Mouse (Mus musculus) erythroblast, embryonic 14.5 days (primary cell): ENCODE results near the gene Ythdf1. TPM values are rescaled to one million over a fixed set of nuclear protein-coding genes. Genes with fewer than 3 reads are reported as not detected.

Experiments
- H3K27me3 ChIP-seq: 2 replicates; pipeline ENCODE4 v1.6.1; 2012; ENCODE audit warnings: inconsistent platforms; ENCODE audit not compliant: control insufficient read depth
- H3K36me3 ChIP-seq: 2 replicates; pipeline ENCODE4 v1.6.1; 2012; ENCODE audit warnings: mild to moderate bottlenecking, inconsistent platforms; ENCODE audit not compliant: control insufficient read depth
- H3K4me1 ChIP-seq: 2 replicates; pipeline ENCODE4 v1.6.1; 2012; ENCODE audit warnings: inconsistent platforms; ENCODE audit not compliant: control insufficient read depth
- H3K4me3 ChIP-seq: replicated peaks from 2 replicates; pipeline ENCODE3; 2012; ENCODE audit warnings: moderate library complexity, mild to moderate bottlenecking, inconsistent platforms
- H3K9me3 ChIP-seq: 2 replicates; pipeline ENCODE4 v1.6.1; 2012; ENCODE audit warnings: low read length, inconsistent platforms, mixed read lengths; ENCODE audit not compliant: control insufficient read depth
- GATA1 ChIP-seq: IDR thresholded peaks from 2 replicates; pipeline ENCODE4 v1.6.1; 2012; ENCODE audit warnings: low read length, inconsistent platforms, mixed read lengths
- TAL1 ChIP-seq: IDR thresholded peaks from 3 replicates; pipeline ENCODE4 v1.6.1; 2012; ENCODE audit warnings: low read length, inconsistent platforms, mixed read lengths
- polyA plus RNA-seq: library from polyadenylated mRNA; stranded (reverse); fragments of >175 nt; gene quantifications from 2 replicates; pipeline ENCODE4 v1.2.3, GENCODE M21; 2012

The Ythdf1 gene
- 1.7 and 2.0 TPM in 2 replicates for polyA plus RNA-seq

DNA sequence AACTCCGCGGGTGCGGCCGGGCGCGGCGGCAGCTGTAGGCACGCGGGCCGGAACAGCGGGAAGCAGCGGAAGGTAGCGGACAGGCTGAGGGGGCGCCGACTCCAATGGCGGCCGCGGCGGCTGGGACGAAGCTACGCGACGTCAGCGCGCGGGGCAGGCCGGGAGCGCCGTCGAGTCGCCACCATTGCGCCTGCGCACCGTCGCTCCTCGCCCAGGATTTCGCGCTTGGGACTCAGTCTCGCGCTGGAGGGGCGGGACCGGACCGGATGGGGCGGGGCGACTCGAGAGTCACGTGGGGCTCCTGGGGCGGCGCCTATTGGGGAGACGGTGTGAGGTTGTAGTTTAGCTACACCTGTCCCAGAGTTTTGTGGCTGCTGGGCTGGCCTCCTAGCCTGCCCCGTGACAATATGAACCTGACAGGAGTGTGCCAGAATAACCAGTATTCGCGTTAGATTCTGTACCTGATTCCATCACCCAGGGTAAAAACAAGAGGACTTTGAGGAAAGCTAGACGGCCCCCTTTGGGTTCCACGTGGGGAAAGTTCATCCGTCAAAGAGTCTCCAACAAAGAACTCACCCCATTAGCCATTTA lies at the start of gene Ythdf1:
Ythdf1 (minus strand) TSS at position 140 of the 591 bp plus-strand sequence.
- Histone ChIP-seq H3K27me3 (no peaks in the 10 kb centered on the region), H3K4me3 (peak within 1 kb of the TSS; percentile 99), H3K4me1 (peaks cover 28% of the 10 kb centered on the region), H3K9me3 (no peaks in the 10 kb centered on the region), H3K36me3 (peaks cover 36% of the 10 kb centered on the region)
- TF ChIP-seq GATA1 (no peak), TAL1 (no peak)

DNA sequence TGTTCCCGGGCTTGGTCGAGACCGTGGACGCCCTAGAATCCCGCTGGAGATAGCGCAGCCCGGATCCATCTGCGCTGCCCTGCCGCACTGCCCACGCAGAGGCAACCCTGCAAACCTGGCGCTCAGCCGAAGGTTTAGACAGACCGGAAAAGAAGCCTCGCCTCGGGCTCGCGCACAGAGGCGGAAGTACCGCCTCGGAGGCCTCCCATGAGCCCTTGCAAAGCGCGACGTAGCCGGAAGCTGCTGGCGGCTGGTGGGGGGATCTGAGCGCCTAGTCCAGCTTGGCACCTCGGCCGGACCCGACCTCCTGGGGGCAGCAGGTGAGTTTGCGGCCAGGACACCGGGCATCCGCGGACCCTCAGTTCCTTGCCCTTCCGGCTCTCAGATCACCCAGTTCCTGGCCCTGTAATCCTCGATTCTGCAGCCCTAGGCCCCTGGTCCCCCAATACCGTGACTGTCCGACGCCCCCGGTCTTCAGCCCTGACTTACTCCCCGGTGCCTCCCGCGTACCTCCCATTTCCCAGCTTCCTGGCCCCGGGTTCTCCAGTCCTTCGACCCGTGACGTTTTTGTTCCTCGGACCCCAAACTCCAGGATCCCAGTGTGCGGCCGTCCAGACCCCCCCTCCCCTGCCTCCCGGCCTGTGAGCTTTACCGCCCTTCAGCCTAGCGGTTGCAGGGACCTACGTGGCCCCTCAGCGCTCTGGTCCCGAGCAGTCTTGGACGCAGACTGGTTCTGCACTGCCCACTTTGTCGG lies 46.4 kb upstream of the Ythdf1 start, which contains the start of gene Arfgap1:
Arfgap1 (plus strand) TSS at position 216 of the 754 bp plus-strand sequence.
- H3K4me1 ChIP-seq: peaks cover 45% of the 10 kb centered on the region
- no peaks in the 10 kb centered on the region for H3K27me3 ChIP-seq
- TF ChIP-seq TAL1 (no peak), GATA1 (no peak)
- no peaks in the 10 kb centered on the region for H3K9me3 ChIP-seq
- H3K4me3 ChIP-seq: peak within 1 kb of the TSS; percentile 80
- H3K36me3 ChIP-seq: peaks cover 34% of the 10 kb centered on the region

DNA sequence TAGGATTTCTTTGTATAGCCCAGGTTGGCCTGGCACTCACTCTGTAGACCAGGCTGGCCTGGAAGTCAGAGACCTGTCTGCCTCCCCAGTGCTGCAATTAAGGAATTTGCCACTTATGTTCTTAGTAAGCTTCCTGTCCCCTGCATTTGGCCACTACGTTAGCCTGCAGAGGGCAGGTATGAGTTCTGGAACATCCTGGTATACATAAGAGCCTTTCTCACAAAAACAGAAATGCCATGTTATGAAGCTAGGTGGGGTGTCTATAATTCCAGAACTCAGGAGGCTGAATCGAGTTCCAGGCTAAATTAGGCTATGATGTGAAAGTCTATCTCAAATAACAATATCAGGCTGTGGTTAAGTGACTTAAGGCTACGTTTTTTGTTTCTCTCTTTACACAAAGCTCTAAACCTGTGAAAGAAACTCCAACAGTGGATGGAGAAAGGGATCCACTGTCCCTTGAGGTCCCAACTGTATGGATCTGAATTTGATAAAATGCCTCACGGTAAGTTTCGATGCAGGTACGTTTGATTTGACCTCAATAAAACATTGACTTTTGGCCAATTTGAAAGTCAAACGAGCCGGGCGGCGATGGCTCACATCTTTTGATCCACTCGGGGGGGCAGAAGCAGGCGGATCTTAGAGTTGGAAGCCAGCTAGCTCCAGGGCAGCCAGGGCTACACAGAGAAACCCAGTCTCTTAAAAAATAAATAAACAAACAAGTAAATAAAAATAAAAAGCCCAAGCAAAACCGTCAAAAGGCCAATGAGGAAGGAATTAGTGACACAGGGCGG lies 45.5 kb upstream of the Ythdf1 start:
- no peak for TF ChIP-seq TAL1
- no peak for TF ChIP-seq GATA1
- H3K9me3 ChIP-seq: no peaks in the 10 kb centered on the region
- H3K4me3 ChIP-seq: peak overlapping the region; percentile 80
- H3K4me1 ChIP-seq: peaks cover 51% of the 10 kb centered on the region
- peaks cover 25% of the 10 kb centered on the region for H3K36me3 ChIP-seq
- H3K27me3 ChIP-seq: no peaks in the 10 kb centered on the region

DNA sequence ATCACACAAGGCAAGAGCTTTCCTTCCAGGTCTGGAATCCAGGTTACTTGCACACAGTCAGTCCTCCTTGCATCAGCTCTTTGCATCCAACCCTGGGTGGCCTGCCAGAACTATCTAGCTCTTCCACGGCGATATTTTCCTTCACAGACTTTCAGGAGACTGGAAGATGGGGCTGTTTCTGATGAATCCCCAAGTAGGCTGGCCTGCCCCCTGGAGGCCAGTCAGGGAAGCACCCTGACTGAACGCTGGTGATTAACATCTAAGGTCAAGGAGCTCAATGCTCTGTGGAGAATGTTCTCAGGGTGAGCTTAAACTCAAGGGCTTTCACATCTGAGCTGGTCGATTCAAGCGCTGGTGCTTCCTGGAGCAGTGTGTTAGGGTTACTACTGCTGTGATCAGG lies 43.2 kb upstream of the Ythdf1 start:
- Histone ChIP-seq H3K36me3 (peaks cover 3% of the 10 kb centered on the region), H3K4me3 (no peak overlapping the region), H3K4me1 (peaks cover 48% of the 10 kb centered on the region), H3K9me3 (no peaks in the 10 kb centered on the region), H3K27me3 (peaks cover 2% of the 10 kb centered on the region; the same call in 1 of the 2 replicates)
- TF ChIP-seq TAL1 (no peak), GATA1 (no peak)

DNA sequence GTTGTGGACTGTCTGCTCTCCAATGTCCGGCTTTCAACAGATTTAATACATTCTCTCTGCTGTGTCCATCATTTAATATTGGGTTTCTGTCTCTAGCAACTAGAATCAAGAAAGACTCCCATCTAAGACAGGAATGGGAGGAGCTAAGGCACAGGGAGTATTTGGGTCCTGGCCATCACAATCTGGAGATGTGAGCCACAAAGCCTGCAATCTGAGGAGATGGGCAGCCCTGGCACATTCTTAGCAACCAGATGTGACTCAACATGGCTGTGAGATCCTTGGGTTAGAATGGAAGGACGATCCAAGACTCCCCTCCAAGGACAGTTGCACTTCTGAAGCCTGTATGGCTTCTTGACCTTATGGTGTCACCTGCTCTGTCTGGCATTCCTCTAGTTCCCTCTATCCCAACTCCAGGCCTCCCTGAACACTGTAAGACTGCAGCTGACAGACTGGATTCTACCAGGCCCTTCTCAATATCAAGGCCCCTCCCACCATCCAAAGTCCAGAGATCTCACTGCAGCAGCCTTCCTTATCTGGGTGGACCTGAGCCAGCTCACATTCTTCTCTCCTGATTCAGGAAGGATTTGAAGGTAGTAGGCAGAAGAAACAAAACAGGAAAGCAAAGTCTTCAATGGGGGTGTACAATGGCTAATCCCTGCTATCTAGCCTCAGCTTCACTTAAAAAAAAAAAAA lies 42.0 kb upstream of the Ythdf1 start:
- TF ChIP-seq GATA1 (no peak), TAL1 (no peak)
- Histone ChIP-seq H3K9me3 (no peaks in the 10 kb centered on the region), H3K4me1 (peaks cover 38% of the 10 kb centered on the region)

DNA sequence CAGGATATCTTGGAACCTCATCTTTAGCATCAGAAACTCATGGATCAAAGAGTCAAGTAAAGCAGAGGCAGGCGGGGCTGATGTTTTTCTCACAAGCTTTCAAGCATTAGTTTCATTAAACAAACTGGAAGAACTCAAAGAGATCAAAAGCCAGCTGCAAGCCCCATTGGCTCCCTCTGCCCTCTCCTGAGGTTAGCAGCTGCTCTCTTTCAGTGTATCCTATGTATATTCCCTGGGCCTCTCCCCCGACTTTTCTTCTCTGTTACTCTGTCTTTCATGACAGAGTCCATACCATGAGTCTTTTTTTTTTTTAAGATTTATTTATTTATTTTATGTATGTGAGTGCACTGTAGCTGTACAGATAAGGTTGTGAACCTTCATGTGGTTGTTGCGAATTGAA lies 39.4 kb upstream of the Ythdf1 start:
- Histone ChIP-seq H3K36me3 (no peaks in the 10 kb centered on the region), H3K27me3 (peaks cover 27% of the 10 kb centered on the region), H3K4me3 (no peak overlapping the region), H3K4me1 (peaks cover 23% of the 10 kb centered on the region), H3K9me3 (no peaks in the 10 kb centered on the region)
- TF ChIP-seq TAL1 (no peak), GATA1 (no peak)

More for the DNA sequence above, 42.0 kb upstream of the Ythdf1 start:
- peaks cover 7% of the 10 kb centered on the region; the same call in 1 of the 2 replicates for H3K27me3 ChIP-seq
- no peaks in the 10 kb centered on the region for H3K36me3 ChIP-seq
- no peak overlapping the region for H3K4me3 ChIP-seq

DNA sequence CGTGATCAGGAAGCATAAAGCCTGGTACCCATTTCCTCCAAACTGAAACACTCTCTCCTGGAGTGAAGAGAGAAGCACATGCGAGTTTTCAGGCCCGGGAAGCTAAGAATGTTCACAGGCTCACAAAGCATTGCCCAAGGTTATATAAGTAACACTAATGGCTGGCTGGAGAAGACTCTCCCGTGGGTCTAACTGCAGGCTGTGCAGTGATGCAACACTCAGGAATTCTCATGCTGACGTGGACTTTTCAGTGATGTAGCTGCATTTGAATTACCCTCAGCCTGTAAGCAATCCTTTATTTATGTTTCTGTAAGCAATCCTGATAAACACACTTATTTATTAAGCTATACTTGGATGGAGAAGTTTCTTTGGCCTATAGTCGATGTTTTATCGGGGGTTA lies 38.9 kb upstream of the Ythdf1 start:
- H3K4me1 ChIP-seq: peaks cover 21% of the 10 kb centered on the region
- H3K36me3 ChIP-seq: no peaks in the 10 kb centered on the region
- peaks cover 33% of the 10 kb centered on the region for H3K27me3 ChIP-seq
- H3K4me3 ChIP-seq: no peak overlapping the region
- TF ChIP-seq GATA1 (no peak), TAL1 (no peak)
- H3K9me3 ChIP-seq: no peaks in the 10 kb centered on the region
